Mouse (Mus musculus) brain, embryonic 18.5 days (tissue): ENCODE measurements around the gene Rasal2.

Experiments
- DNase-seq: peaks from one replicate; pipeline ENCODE4 v3.0.0-alpha.2; 2012; ENCODE audit warnings: low read depth, low spot score

Rasal2 gene

GRCm38 (mm10) chr1:157439973-157440641 is 27.7 kb upstream of the Rasal2 start:
- no peak for DNase-seq

- DNase-seq = no peak
Measured at GRCm38 (mm10) chr1:157439101-157439500, 26.7 kb upstream of the Rasal2 start.

DNA sequence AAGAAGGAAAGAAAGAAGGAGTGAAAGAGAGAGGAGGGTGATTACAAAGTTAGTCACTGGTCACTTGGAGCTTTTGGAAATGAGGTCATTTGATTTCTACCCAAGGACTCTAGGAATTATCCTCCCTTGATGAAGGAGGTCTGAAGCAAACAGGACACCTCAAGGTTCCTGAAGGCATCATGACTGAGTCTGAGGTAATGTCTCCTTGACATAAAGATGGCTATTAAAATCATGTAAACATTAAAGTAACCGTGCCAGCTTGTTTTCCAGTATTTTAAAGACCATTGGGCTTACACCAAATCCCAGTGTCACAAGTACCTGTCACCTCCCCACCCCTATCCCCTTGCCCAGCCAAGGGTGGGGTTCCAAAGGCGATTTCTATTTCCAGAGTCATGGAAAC is 25.9 kb upstream of the Rasal2 start:
- no peak for DNase-seq

- no peak for DNase-seq
Measured at GRCm38 (mm10) chr1:157435926-157436325, 23.5 kb upstream of the Rasal2 start.

GRCm38 (mm10) chr1:157434404-157434803 is 22.0 kb upstream of the Rasal2 start:
- no peak for DNase-seq

DNA sequence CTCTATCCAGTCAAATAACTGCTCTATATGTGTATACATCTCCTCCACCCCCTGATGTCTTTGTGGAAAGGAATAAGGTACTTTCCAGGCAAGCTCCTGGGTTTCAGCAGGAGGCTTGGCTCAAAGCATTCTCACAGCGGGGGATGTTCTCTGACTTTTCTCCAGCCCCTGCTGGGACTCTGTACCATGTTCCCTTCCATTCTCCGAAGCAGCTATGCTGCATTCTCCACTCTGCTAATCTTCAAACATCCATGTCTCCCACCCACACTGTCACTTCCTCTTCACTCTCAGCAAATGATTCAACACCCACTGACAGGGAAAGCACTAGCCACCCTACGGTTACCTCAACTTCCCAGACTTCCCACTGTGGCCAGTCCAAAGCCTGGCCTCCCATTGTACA is 20.9 kb upstream of the Rasal2 start:
- no peak for DNase-seq

- no peak for DNase-seq
Measured at GRCm38 (mm10) chr1:157428366-157428765, 16.0 kb upstream of the Rasal2 start.

GRCm38 (mm10) chr1:157427604-157428003 is 15.2 kb upstream of the Rasal2 start:
- no peak for DNase-seq

- no peak for DNase-seq
Measured at GRCm38 (mm10) chr1:157426933-157427332, 14.5 kb upstream of the Rasal2 start.

DNA sequence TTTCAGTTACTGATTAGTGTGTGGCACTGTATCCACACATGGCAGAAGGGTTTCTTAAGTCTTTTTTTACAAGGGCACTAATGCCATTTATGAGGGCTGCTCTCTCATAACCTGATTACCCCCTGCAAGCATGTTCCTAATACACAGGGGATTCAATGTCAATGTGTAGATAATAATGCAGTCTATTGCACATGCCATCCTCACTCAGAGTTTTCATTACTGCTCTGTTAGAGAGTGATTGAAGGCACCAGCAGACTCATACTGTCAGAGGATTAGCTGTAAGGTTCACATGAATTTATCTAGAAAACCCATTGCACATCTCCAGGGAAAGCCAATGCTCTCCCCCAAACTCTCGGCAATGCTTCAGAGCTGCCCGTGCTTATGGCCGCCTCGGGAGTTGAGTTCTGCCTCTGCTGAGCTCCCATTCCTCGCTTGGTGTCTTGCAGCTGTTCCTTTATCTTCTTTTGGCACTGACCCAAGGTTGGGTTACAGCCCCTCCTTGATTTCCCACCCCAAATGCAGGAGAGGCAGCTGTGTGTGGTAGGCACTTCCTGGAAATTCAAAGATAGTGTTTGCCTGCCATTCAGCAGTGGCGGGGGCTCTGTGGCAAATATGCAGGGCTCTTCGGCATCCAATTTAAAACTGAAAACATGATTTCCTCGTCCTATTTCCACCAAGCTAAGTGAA is 13.5 kb upstream of the Rasal2 start:
- DNase-seq = no peak

GRCm38 (mm10) chr1:157417861-157418260 is 5.5 kb upstream of the Rasal2 start:
- no peak for DNase-seq

GRCm38 (mm10) chr1:157417414-157417813 is 5.0 kb upstream of the Rasal2 start:
- DNase-seq = no peak

GRCm38 (mm10) chr1:157416628-157417027 is 4.2 kb upstream of the Rasal2 start:
- DNase-seq = no peak

DNA sequence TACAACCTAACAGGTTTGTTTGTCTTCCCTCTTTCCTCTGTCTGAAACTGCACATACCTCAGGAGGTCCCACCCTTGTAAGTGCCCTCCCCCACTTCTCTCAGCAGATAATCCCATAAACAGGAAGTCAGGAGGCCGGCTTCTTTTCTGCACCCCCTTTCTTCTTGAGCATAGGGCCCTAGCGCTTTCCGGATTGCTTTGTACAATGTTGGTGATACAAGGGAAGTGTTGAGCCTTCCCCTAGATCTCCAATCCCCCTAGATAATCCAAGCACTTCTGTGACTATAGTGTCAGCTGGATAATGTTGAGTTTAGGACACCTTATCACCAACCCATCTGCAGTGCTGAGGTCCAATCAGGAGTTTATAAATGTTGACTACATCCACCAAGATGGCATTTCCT is 3.4 kb upstream of the Rasal2 start:
- no peak for DNase-seq

DNA sequence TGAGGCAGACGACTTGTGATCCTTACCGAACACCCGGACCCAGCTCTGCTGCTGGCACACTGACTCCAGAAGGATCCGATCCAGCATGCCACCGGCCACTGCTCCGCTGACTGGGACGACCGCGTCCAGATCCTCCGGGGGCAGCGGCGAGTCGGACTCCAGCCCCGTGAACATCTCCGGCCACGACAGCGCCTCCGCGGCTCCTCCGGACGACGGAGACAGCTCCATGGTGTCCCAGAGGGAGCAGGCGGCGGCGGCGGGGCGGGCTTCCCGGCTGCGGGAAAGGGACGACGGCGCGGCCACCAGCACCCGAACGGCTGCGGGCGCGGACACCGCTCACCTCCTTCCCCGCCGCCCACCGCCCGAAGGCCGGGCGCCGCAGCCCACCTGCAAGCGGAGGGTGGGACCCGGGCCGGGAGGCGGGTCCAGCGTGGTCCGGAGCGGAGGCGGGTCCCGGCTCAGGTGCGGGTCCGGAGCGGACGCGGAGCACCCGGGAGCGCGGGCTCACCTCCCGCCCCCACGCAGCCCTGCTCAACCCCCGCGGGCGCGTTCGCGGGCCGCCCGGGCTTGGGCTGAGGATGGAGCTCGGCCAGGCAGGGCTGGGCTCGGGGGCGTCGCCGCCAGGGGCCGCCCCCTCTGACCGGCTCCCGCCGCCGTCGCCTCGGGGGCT is 549 bp downstream of the Rasal2 start:
- DNase-seq = peak; percentile 4

DNA sequence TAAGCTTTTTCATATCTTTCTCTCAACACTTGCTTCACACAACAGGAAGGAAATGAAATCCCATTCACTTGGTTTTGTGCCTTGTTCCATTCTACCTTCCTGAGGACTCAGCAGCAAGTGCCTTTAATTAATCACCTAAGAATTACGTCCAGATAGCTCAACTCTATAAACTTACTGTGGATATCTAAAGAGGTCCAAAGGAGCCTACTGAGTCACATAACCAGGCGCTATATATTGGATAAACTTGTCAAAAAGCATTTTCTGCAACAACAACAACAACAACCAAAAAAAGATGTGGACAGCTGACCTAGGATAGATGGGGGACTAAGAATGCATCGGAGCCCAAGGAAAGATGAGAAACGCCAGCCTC is 1.1 kb downstream of the Rasal2 start:
- no peak for DNase-seq

GRCm38 (mm10) chr1:157410937-157411336 is 1.5 kb downstream of the Rasal2 start:
- DNase-seq = no peak

GRCm38 (mm10) chr1:157409648-157410047 is 2.7 kb downstream of the Rasal2 start:
- DNase-seq = no peak

GRCm38 (mm10) chr1:157388027-157388426 is 24.4 kb downstream of the Rasal2 start:
- no peak for DNase-seq

GRCm38 (mm10) chr1:157380694-157381093 is 31.7 kb downstream of the Rasal2 start:
- no peak for DNase-seq

DNA sequence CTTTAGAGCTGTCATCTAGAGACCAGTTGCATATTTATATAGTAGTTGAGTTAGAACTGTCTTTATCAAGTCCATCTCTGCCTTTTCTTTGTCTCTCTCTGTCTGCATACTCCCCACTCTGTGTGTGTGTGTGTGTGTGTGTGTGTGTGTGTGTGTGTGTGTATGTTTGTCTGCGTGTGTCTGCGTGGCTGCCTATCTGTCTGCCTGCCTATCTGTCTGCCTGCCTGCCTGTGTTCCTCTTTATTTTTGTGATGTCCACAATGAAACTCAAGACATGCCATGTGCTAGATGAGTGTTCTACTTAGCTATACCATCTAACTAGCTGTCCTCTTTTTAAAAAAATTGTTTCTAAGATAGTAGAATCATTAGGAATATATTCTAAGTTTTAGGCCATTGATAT is 42.0 kb downstream of the Rasal2 start:
- DNase-seq = no peak

DNA sequence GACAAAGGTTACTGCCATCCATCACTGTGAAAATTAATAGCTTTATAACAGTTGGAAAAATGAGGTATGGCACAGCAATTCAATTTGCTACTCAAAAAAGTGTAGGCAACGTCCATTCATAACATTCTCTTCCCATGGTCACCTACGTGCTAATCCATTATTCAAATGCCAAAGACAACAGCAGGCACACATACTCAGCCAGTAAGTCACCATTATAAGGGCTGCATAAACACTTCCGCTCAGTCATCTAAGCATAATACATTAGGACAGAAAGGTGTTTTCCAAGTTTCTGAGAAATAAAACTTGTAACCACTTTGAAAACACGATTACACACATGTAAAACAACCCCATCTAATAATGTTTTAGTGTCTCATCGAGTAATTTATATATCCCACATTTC is 44.1 kb downstream of the Rasal2 start:
- DNase-seq = no peak

- DNase-seq = no peak
Measured at GRCm38 (mm10) chr1:157346661-157347060, 65.7 kb downstream of the Rasal2 start.
